Mouse (Mus musculus) MEL (cell line): ENCODE data around the gene Rgs8. TPM values are rescaled to one million over a fixed set of nuclear protein-coding genes. Genes with fewer than 3 reads are reported as not detected.

Experiments used
- DNase-seq: peaks from one replicate; pipeline ENCODE4 v3.0.0; 2011; ENCODE audit warnings: low read depth, low spot score
- H3K27ac ChIP-seq: 2 replicates; pipeline ENCODE4 v1.5.1; 2012; ENCODE audit warnings: low read depth, mild to moderate bottlenecking, control low read depth, low read length, moderate library complexity; ENCODE audit not compliant: control insufficient read depth
- H3K27me3 ChIP-seq, 2 experiments: fragments of 150-350 bp in 1 of 2; sonication (generic) in 1 of 2; 2 replicates each; pipeline ENCODE4 v1.6.1; 2012; ENCODE audit warnings: low read length in 2 of 2, mild to moderate bottlenecking in 2 of 2, improper control_type of control experiment in 1 of 2, moderate library complexity in 1 of 2; ENCODE audit not compliant: insufficient read depth in 2 of 2, control insufficient read depth in 1 of 2
- H3K36me3 ChIP-seq, 2 experiments: 2 replicates each; pipeline ENCODE4 v1.6.1; 2012 to 2014; ENCODE audit warnings: low read length in 2 of 2, improper control_type of control experiment in 1 of 2, inconsistent platforms in 1 of 2, mild to moderate bottlenecking in 1 of 2; ENCODE audit not compliant: insufficient read depth in 2 of 2, control insufficient read depth in 1 of 2
- H3K4me1 ChIP-seq, 2 experiments: fragments of 150-350 bp in 1 of 2; sonication (generic) in 1 of 2; 2 replicates each; pipeline ENCODE4 v1.6.1; 2012; ENCODE audit warnings: low read length in 2 of 2, improper control_type of control experiment in 1 of 2, mild to moderate bottlenecking in 1 of 2; ENCODE audit not compliant: insufficient read depth in 2 of 2, control insufficient read depth in 1 of 2
- H3K4me3 ChIP-seq, 2 experiments: fragments of 150-350 bp in 1 of 2; sonication (generic) in 1 of 2; 2 replicates each; pipeline ENCODE4 v1.5.1; 2012; ENCODE audit warnings: low read depth in 2 of 2, low read length in 2 of 2, mild to moderate bottlenecking in 2 of 2, moderate library complexity in 2 of 2, control low read depth in 1 of 2, improper control_type of control experiment in 1 of 2; ENCODE audit not compliant: control insufficient read depth in 1 of 2, insufficient read depth in 1 of 2
- H3K79me2 ChIP-seq: 2 replicates; pipeline ENCODE4 v1.6.1; 2012; ENCODE audit warnings: mild to moderate bottlenecking, low read length, moderate library complexity; ENCODE audit not compliant: control insufficient read depth, poor library complexity, insufficient read depth
- H3K9ac ChIP-seq: 2 replicates; pipeline ENCODE4 v1.6.1; 2012; ENCODE audit warnings: low read depth, mild to moderate bottlenecking, control low read depth, low read length, moderate library complexity; ENCODE audit not compliant: control insufficient read depth, poor library complexity, severe bottlenecking
- H3K9me3 ChIP-seq: fragments of 150-350 bp; sonication (generic); replicated peaks from 2 replicates; pipeline ENCODE4 v1.6.1; 2012; ENCODE audit warnings: mild to moderate bottlenecking, low read length, improper control_type of control experiment, moderate library complexity; ENCODE audit not compliant: insufficient read depth
- EP300 ChIP-seq, 2 experiments: IDR thresholded peaks; 2 replicates each; pipeline ENCODE4 v1.6.1; 2011; ENCODE audit warnings: improper control_type of control experiment in 2 of 2, low read length in 2 of 2, low read depth in 1 of 2, mild to moderate bottlenecking in 1 of 2
- HCFC1 ChIP-seq: IDR thresholded peaks from 2 replicates; pipeline ENCODE4 v1.6.1; 2012; ENCODE audit warnings: low read depth, mild to moderate bottlenecking, inconsistent platforms, low read length, improper control_type of control experiment, moderate library complexity
- JUND ChIP-seq: IDR thresholded peaks from 2 replicates; pipeline ENCODE4 v1.6.1; 2011; ENCODE audit warnings: low read depth, mild to moderate bottlenecking, improper control_type of control experiment, low read length
- KAT2A ChIP-seq: conservative IDR thresholded peaks from 2 replicates; pipeline ENCODE4 v1.6.1; 2012; ENCODE audit warnings: low read depth, low read length, improper control_type of control experiment, inconsistent platforms
- MAFK ChIP-seq: IDR thresholded peaks from 2 replicates; pipeline ENCODE4 v1.6.1; 2011; ENCODE audit warnings: low read depth, mild to moderate bottlenecking, low read length, improper control_type of control experiment, borderline replicate concordance
- MAZ ChIP-seq: IDR thresholded peaks from 2 replicates; pipeline ENCODE4 v1.6.1; 2012; ENCODE audit warnings: low read depth, mild to moderate bottlenecking, inconsistent platforms, low read length, improper control_type of control experiment
- MEF2A ChIP-seq: IDR thresholded peaks from 2 replicates; pipeline ENCODE4 v1.6.1; 2014; ENCODE audit warnings: low read depth, mild to moderate bottlenecking, inconsistent platforms, low read length, improper control_type of control experiment; ENCODE audit not compliant: poor library complexity, insufficient replicate concordance, severe bottlenecking; ENCODE audit errors: extremely low read depth
- POLR2A ChIP-seq, 2 experiments: IDR thresholded peaks; 2 replicates each; pipeline ENCODE4 v1.6.1; 2011 to 2012; ENCODE audit warnings: low read length in 2 of 2, mild to moderate bottlenecking in 2 of 2, control low read depth in 1 of 2, improper control_type of control experiment in 1 of 2, low read depth in 1 of 2, moderate library complexity in 1 of 2; ENCODE audit not compliant: control insufficient read depth in 1 of 2, insufficient read depth in 1 of 2, poor library complexity in 1 of 2
- POLR2AphosphoS5 ChIP-seq: IDR thresholded peaks from 2 replicates; pipeline ENCODE4 v1.6.1; 2012; ENCODE audit warnings: low read depth, borderline replicate concordance, mild to moderate bottlenecking, inconsistent platforms, low read length, moderate library complexity, mixed read lengths
- TBP ChIP-seq: IDR thresholded peaks from 2 replicates; pipeline ENCODE4 v1.8.0; 2011; ENCODE audit warnings: low read depth, low read length, improper control_type of control experiment
- TCF12 ChIP-seq: IDR thresholded peaks from 2 replicates; pipeline ENCODE4 v1.6.1; 2014; ENCODE audit warnings: low read depth, mild to moderate bottlenecking, inconsistent platforms, low read length, improper control_type of control experiment, moderate library complexity
- UBTF ChIP-seq: IDR thresholded peaks from 2 replicates; pipeline ENCODE4 v1.6.1; 2012; ENCODE audit warnings: low read depth, mild to moderate bottlenecking, inconsistent platforms, low read length, improper control_type of control experiment, moderate library complexity, borderline replicate concordance; ENCODE audit not compliant: insufficient read depth
- USF1 ChIP-seq: IDR thresholded peaks from 2 replicates; pipeline ENCODE4 v1.6.1; 2014; ENCODE audit warnings: low read depth, mild to moderate bottlenecking, inconsistent platforms, low read length, improper control_type of control experiment, moderate library complexity
- USF2 ChIP-seq, 2 experiments: IDR thresholded peaks; 2 replicates each; pipeline ENCODE4 v1.6.1; 2011 to 2012; ENCODE audit warnings: improper control_type of control experiment in 2 of 2, low read length in 2 of 2, borderline replicate concordance in 1 of 2, inconsistent platforms in 1 of 2, low read depth in 1 of 2, mild to moderate bottlenecking in 1 of 2; ENCODE audit not compliant: insufficient read depth in 1 of 2
- ZMIZ1 ChIP-seq: IDR thresholded peaks from 2 replicates; pipeline ENCODE4 v1.6.1; 2012; ENCODE audit warnings: low read depth, mild to moderate bottlenecking, inconsistent platforms, low read length, improper control_type of control experiment, moderate library complexity
- polyA plus RNA-seq, 2 experiments: library from polyadenylated mRNA; stranded (reverse) in 1 of 2; unstranded in 1 of 2; fragments of >175 nt in 1 of 2; fragments of >200 nt in 1 of 2; gene quantifications; 2 replicates each; pipeline versions ENCODE4 v1.2.1 to v1.2.4; 2012; ENCODE audit warnings: low replicate concordance in 2 of 2, low read depth in 1 of 2; ENCODE audit not compliant: insufficient read length in 2 of 2, insufficient read depth in 1 of 2, missing spikeins in 1 of 2
- total RNA-seq: library from RNA; depleted of rRNA; stranded (reverse); fragments of 300-350 nt; gene quantifications from 2 replicates; pipeline ENCODE4 v1.2.3, GENCODE M21; 2012

Rgs8 gene
- total and polyA plus RNA-seq, 3 experiments: not detected

DNA sequence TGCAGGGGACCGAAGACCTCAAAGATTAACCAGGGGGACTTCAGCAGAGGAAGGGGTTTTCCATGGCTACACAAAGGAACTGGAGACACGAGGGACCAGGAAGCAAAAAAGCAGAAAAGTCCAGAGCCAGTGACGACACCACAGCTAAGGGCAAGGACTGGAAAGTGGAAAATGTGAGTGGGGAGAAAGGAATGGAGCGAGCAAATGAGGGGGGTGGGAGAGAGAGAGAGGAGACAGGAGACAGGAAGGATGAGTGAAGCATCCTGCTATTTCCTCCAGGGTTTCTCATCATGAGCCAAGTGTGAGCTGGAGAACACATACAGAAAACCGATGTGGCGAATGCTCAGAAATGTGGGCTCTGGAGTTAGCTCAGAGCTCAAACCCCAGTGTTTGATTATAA, 83.3 kb downstream of the Rgs8 start:
- H3K36me3 ChIP-seq: no peaks in the 10 kb centered on the region
- H3K4me3 ChIP-seq: no peak overlapping the region
- H3K4me1 ChIP-seq: no peaks in the 10 kb centered on the region
- no peaks in the 10 kb centered on the region for H3K27me3 ChIP-seq
- no peak overlapping the region for H3K27ac ChIP-seq
- TF ChIP-seq TCF12: no peak
- no peak for TF ChIP-seq MEF2A
- TF ChIP-seq HCFC1: no peak
- TF ChIP-seq UBTF: no peak
- no peak for TF ChIP-seq MAFK
- no peak for TF ChIP-seq MAZ
- no peak for TF ChIP-seq USF1
- TF ChIP-seq POLR2AphosphoS5: no peak
- no peak for TF ChIP-seq TBP
- TF ChIP-seq USF2 (IDR thresholded peaks at IDR 0.05; ENCODE audit: borderline replicate concordance in 1 of 2, insufficient read depth in 1 of 2, low read depth in 1 of 2, low read length in 2 of 2): no peak
- no peak for TF ChIP-seq POLR2A (IDR thresholded peaks at IDR 0.05; ENCODE audit: control insufficient read depth in 1 of 2, insufficient read depth in 1 of 2, low read depth in 1 of 2, low read length in 2 of 2, poor library complexity in 1 of 2)
- no peak for TF ChIP-seq ZMIZ1
- no peak for TF ChIP-seq JUND
- no peak for TF ChIP-seq KAT2A
- TF ChIP-seq, all 39 proteins: peak for 0
- DNase-seq: no peak
- H3K9me3 ChIP-seq: no peaks in the 10 kb centered on the region
- no peak overlapping the region for H3K9ac ChIP-seq
- no peaks in the 10 kb centered on the region for H3K79me2 ChIP-seq

DNA sequence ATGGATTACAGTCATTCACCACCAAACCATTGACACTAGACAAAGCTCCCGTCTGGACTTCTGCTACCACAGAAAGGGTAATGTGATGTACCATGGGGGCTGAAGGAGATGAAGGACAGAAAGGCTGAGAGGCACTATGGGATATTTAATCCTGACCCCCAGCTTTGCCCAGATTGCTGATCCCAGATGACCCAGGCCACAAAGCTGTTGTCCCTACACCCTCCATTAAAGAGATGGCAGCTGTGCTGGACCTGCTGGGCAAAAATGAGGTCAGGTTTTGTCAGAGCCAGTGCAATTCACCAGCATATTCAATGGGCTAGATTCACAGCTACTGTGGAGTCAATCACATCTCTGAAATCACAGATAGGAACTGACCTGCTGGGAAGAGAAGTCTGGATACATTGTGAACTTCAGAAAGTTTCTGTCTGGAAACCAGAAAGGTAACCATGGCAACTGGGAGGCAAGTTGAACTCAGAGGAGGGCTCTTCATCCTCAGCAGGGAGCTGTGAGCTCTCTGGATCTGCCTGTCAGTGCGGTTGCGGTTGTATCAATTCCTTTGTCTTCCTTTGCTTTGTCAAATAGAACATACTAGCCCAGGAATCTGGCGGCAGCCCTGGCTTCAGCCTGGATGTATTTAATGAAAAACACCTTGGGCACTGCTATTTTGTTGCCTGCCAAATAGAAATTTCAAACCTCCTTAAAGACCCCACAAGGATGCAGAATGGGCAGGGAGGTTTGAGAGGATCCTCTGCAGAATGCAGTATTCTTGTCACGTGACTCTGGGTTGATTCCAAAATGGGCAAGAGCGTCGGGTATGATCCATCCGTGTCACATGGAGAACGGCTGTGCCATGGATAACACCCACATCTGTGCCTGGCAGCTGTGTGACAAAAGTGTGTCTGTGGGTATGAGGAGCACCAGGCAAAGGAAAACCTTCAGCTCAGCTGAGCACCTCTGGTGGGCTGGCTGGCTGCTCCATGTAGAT, 84.6 kb downstream of the Rgs8 start:
- H3K9me3 ChIP-seq: no peaks in the 10 kb centered on the region
- H3K79me2 ChIP-seq: no peaks in the 10 kb centered on the region
- no peaks in the 10 kb centered on the region for H3K4me1 ChIP-seq
- H3K9ac ChIP-seq: no peak overlapping the region
- TF ChIP-seq EP300 (IDR thresholded peaks at IDR 0.05; ENCODE audit: low read depth in 1 of 2, low read length in 2 of 2) (no peak), USF1 (0 out of 2 replicates have a peak, but pooled peaks have one; percentile 9)
- H3K36me3 ChIP-seq: no peaks in the 10 kb centered on the region
- H3K27me3 ChIP-seq: no peaks in the 10 kb centered on the region
- H3K4me3 ChIP-seq: no peak overlapping the region
- H3K27ac ChIP-seq: no peak overlapping the region
- DNase-seq: no peak
